Mouse (Mus musculus) hindbrain, embryonic 15.5 days (tissue): ENCODE measurements around the gene Rtn2. TPM values are rescaled to one million over a fixed set of nuclear protein-coding genes. Genes with fewer than 3 reads are reported as not detected.
A peak's percentile ranks its signal among the peaks of the same experiment; 100 is the strongest.

Source experiments
- ATAC-seq: fragments of 200-750 bp; cut with Nextera tagmentation; 2 replicates; pipeline ENCODE4 v1.8.0; 2017; ENCODE audit warnings: low read depth, moderate number of reproducible peaks, moderate TSS enrichment; ENCODE audit not compliant: low FRiP score
- H3K27ac ChIP-seq: fragments of 300-500 bp; sonication (generic); replicated peaks from 2 replicates; pipeline ENCODE4 v1.5.1; 2015; ENCODE audit warnings: mild to moderate bottlenecking, inconsistent platforms
- H3K27me3 ChIP-seq: fragments of 300-500 bp; sonication (generic); 2 replicates; pipeline ENCODE4 v1.6.1; 2015; ENCODE audit warnings: control low read depth, inconsistent platforms
- H3K36me3 ChIP-seq: fragments of 300-500 bp; sonication (generic); 2 replicates; pipeline ENCODE4 v1.6.1; 2015; ENCODE audit warnings: control low read depth, inconsistent platforms
- H3K4me1 ChIP-seq: fragments of 300-500 bp; sonication (generic); replicated peaks from 2 replicates; pipeline ENCODE4 v1.6.1; 2015; ENCODE audit warnings: control low read depth, inconsistent platforms
- H3K4me2 ChIP-seq: fragments of 300-500 bp; sonication (generic); 2 replicates; pipeline ENCODE4 v1.6.1; 2015; ENCODE audit warnings: moderate library complexity, mild to moderate bottlenecking, inconsistent platforms
- H3K4me3 ChIP-seq: fragments of 300-500 bp; sonication (generic); 2 replicates; pipeline ENCODE4 v1.5.1; 2015; ENCODE audit warnings: mild to moderate bottlenecking, inconsistent platforms
- H3K9ac ChIP-seq: fragments of 300-500 bp; sonication (generic); 2 replicates; pipeline ENCODE4 v1.6.1; 2015; ENCODE audit warnings: inconsistent platforms
- H3K9me3 ChIP-seq: fragments of 300-500 bp; sonication (generic); 2 replicates; pipeline ENCODE4 v1.6.1; 2016; ENCODE audit warnings: control low read depth, inconsistent platforms
- WGBS: fragments of 180-500 bp; shearing (Covaris S2); methylation state at CpG from one replicate; pipeline ENCODE4 v1.1.7; 2015; 5-methylcytosine and 5-hydroxymethylcytosine counted together
- polyA plus RNA-seq: library from polyadenylated mRNA; unstranded; fragments of >200 nt; fragmentation: Nextera tagmentation; extraction: Ambion mirVana; gene quantifications from 2 replicates; pipeline ENCODE4 v1.2.1, GENCODE M21; 2015

Gene Rtn2
- polyA plus RNA-seq, 1 experiment from 2014 or later, result 130 TPM

DNA sequence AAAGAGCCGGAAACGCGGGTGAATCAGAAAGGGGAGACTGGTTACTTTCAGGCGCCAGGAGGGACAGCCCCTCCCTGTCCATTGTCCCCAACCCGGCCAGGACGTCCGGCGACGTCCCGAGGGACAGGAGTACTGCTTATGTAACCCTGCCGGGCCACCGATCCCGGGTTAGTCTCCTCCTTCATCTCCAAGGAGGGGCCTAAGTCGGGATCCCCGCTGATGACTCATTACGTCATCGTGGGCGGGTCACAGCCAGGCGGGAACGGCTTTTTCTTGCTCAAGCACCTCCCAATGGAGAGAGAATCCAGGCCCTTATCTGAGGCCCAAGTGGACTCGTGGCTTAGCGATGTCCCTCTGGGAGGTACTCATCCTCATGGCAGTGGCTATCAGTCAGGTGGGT is 44.7 kb downstream of the Rtn2 start:
- Histone ChIP-seq H3K4me1 (peaks cover 24% of the 10 kb centered on the region), H3K27me3 (no peaks in the 10 kb centered on the region), H3K4me3 (peak overlapping the region; percentile 37), H3K36me3 (no peaks in the 10 kb centered on the region), H3K9me3 (no peaks in the 10 kb centered on the region), H3K9ac (peak overlapping the region; percentile 36; the same call in 1 of the 2 replicates), H3K4me2 (peak overlapping the region; percentile 69), H3K27ac (peak overlapping the region; percentile 17)
- under 1% methylated on average over 22 of the region's 22 CpGs for WGBS
- peak; percentile 54; the same call in 1 of the 2 replicates for ATAC-seq

DNA sequence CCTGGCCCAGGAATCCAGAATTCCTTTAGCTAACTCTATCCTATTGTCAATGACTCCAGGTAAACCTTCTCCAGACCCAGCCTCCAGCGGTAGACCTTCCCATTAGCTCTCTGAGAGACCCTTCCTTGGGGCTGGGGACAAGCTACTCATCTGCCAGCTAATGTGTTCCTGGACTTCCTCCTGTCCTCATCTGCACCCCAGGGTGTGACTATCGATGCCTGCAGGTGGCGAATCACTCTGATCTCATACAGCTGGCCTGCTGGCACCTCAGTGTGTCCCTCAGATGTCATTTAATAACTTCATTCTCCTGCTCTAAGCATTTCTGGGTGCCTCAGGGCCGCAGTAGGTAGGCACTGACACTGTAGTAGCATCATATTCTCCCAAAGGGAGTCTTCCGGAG is 45.4 kb downstream of the Rtn2 start:
- WGBS, result 85% methylated on average over 5 of the region's 5 CpGs
- Histone ChIP-seq H3K4me2 (peak overlapping the region; percentile 69), H3K4me1 (peaks cover 27% of the 10 kb centered on the region), H3K9ac (0 out of 2 replicates have a peak overlapping the region, but pooled peaks have one; percentile 36), H3K27ac (no peak overlapping the region), H3K4me3 (no peak overlapping the region), H3K36me3 (no peaks in the 10 kb centered on the region), H3K9me3 (no peaks in the 10 kb centered on the region), H3K27me3 (no peaks in the 10 kb centered on the region)
- ATAC-seq, result no peak

DNA sequence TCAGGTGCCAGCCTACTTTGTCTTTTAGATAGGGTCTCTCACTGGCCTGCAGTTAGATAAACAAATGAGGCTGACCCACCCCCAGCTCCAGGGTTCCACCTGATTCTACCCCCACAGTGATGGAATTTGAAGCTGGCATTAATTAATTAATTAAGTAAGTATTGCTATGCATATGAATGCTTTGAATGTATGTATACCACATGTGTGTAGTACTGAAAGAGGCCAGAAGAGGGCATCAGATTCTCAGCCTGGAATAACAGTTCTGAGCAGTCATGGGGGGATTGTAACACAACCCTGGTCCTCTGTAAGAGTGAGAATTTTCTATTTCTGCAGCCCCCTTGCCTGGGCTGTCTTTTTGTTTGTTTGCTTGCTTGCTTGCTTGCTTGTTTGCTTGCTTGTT is 46.0 kb downstream of the Rtn2 start:
- H3K9me3 ChIP-seq, result no peaks in the 10 kb centered on the region

DNA sequence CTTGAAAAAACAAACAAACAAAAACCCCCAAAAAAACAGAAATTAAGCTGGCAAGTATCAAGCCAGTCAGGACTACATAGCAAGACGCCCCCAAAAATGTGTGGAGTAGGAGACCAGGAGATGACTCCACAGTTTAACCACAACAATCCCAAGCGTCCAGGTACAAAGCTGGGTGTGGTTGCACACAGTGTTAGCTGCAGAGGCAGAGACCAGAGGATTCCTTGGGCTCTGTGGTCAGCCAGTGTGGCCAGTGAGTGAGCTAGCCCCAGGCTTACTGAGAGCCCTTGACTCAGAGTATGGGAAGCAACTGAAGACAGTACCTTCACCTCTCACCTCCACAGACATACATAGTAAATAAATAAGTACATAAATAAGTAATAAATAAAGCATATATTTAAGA is 49.5 kb downstream of the Rtn2 start:
- Histone ChIP-seq H3K27me3 (no peaks in the 10 kb centered on the region), H3K36me3 (no peaks in the 10 kb centered on the region), H3K4me2 (no peak overlapping the region), H3K4me3 (no peak overlapping the region), H3K27ac (no peak overlapping the region), H3K4me1 (peaks cover 20% of the 10 kb centered on the region), H3K9me3 (no peaks in the 10 kb centered on the region), H3K9ac (no peak overlapping the region)
- no peak for ATAC-seq
- WGBS, result 75% methylated on average over 2 of the region's 2 CpGs

More for the DNA sequence above, 46.0 kb downstream of the Rtn2 start:
- H3K27ac ChIP-seq, result no peak overlapping the region
- no peak overlapping the region for H3K4me2 ChIP-seq
- no peaks in the 10 kb centered on the region for H3K27me3 ChIP-seq
- ATAC-seq, result no peak
- H3K4me3 ChIP-seq, result no peak overlapping the region
- H3K36me3 ChIP-seq, result no peaks in the 10 kb centered on the region
- no peak overlapping the region for H3K9ac ChIP-seq
- peaks cover 29% of the 10 kb centered on the region for H3K4me1 ChIP-seq

DNA sequence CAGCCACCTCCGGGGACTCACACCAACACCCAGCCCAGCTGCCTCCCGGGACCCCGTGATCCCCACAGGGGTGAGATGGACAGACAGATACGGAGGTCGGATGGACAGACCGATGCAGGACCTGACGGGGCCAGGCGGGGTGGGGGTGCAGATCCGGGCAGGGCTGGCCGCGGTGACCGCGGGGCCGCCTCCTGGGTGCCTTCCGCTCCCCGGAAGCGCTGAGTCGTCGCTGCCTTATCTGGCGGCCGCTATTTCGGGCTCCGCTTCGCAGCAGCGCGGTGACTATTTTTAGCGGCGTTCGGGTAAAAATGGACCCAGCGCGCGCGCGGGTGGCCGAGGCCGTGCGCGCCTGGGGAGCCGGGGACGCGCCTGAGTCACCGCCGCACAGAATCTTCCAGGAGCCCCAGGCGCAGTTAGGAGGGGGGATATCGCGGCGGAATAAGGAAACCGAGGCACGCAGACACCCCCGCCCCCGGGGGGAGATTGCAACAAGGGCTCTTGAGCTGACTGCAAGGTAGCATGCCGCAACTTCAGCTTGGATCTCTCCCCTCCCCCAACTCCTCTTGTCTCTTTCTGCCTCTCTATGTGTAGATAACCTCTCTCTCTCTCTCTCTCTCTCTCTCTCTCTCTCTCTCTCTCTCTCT is 50.4 kb downstream of the Rtn2 start:
- under 1% methylated on average over 51 of the region's 52 CpGs for WGBS
- Histone ChIP-seq H3K27me3 (no peaks in the 10 kb centered on the region), H3K36me3 (no peaks in the 10 kb centered on the region), H3K9me3 (no peaks in the 10 kb centered on the region), H3K9ac (peak overlapping the region; percentile 88), H3K4me1 (peaks cover 12% of the 10 kb centered on the region), H3K4me3 (peak overlapping the region; percentile 64), H3K4me2 (peak overlapping the region; percentile 94), H3K27ac (peak overlapping the region; percentile 81)
- ATAC-seq, result peak; percentile 62

DNA sequence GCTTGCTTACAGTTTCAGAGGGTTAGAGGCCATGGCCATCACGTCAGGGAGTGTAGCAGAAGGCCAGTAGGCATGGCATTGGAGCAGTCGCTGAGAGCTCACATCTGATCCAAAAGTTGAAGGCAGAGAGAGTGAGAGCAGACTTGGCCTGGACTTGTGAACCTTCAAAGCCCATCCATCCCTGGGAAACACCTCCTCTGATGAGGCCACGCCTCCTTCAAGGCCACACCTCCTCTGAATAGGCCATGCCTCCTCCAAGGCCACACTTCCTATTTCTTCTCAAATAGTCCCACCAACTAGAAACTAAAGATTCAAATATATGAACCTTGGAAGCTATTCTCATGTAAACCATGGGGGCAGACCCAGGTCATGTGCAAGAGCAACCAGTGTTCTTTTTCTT is 53.2 kb downstream of the Rtn2 start:
- ATAC-seq, result no peak
- Histone ChIP-seq H3K27ac (no peak overlapping the region), H3K9me3 (no peaks in the 10 kb centered on the region), H3K4me1 (peaks cover 12% of the 10 kb centered on the region), H3K4me2 (no peak overlapping the region), H3K36me3 (no peaks in the 10 kb centered on the region), H3K27me3 (no peaks in the 10 kb centered on the region), H3K4me3 (no peak overlapping the region), H3K9ac (no peak overlapping the region)
- WGBS, result 45% methylated on average over 3 of the region's 3 CpGs

DNA sequence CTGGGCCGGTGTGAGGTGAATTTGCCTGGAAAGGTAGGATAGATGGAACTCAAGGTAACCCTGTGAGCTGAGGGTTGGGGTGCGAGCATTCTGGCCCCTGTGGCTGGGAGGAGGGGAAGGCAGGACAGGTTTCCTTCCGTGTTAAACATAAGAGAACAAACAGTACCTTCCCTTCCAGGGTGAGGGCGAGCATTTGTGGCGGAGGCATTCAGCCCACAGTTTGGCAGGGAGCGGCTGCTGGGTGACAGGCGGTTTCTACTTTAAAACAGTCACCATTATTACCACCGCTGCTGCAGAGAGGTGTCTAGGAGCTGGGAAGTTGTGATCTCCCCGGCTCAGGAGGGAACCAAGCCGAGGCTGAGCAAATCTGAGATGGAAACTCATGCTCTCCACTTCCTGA is 54.7 kb downstream of the Rtn2 start:
- no peak overlapping the region for H3K27ac ChIP-seq
- H3K9me3 ChIP-seq, result no peaks in the 10 kb centered on the region
- no peak overlapping the region for H3K4me3 ChIP-seq
- ATAC-seq, result no peak
- WGBS, result 69% methylated on average over 10 of the region's 10 CpGs
- no peak overlapping the region for H3K9ac ChIP-seq
- H3K4me1 ChIP-seq, result peaks cover 19% of the 10 kb centered on the region
- 0 out of 2 replicates have a peak, but pooled peaks cover 13% of the 10 kb centered on the region for H3K27me3 ChIP-seq
- no peaks in the 10 kb centered on the region for H3K36me3 ChIP-seq
- H3K4me2 ChIP-seq, result no peak overlapping the region

DNA sequence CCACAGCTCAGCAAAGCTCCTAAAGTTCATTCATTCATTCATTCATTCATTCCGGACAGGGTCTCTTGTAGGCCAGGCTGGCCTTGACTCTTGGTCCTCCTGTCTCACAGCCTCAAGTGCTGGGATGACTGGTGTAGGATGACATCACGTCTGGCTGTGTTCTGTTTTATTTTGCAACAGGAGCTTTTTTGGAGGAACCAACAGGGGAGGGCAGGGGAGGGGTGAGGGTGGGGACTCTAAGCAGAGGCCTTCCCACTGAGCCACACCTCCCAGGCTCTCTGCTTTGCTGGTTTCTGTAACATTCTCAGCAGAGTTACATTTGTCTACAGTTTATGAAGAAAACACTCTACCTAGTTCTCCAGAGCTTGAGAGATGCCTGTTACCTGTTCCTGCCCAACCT is 55.6 kb downstream of the Rtn2 start:
- 63% methylated on average over 2 of the region's 2 CpGs for WGBS

DNA sequence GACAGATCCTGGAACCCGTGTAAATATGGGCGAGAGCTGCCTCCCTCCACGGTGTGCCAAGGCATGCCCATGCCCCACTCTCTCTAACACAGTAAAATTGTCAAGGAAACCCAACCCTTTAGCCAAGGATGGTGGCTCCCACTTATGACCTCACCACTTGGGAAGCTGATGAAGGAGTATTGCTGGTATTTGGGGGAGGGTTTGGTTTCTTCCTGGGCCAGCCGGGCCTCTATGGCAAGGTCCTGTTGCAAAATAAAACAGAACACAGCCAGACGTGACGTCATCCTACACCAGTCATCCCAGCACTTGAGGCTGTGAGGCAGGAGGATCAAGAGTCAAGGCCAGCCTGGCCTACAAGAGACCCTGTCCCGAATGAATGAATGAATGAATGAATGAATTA is 56.2 kb downstream of the Rtn2 start:
- peaks cover 27% of the 10 kb centered on the region for H3K4me1 ChIP-seq
- H3K9me3 ChIP-seq, result no peaks in the 10 kb centered on the region
- no peak overlapping the region for H3K4me3 ChIP-seq
- no peak overlapping the region for H3K9ac ChIP-seq
- H3K27me3 ChIP-seq, result 0 out of 2 replicates have a peak, but pooled peaks cover 14% of the 10 kb centered on the region
- ATAC-seq, result no peak
- no peaks in the 10 kb centered on the region for H3K36me3 ChIP-seq
- 76% methylated on average over 7 of the region's 7 CpGs for WGBS
- H3K4me2 ChIP-seq, result no peak overlapping the region
- H3K27ac ChIP-seq, result no peak overlapping the region

More for the DNA sequence above, 55.6 kb downstream of the Rtn2 start:
- H3K4me1 ChIP-seq, result peaks cover 25% of the 10 kb centered on the region
- H3K36me3 ChIP-seq, result no peaks in the 10 kb centered on the region
- no peak overlapping the region for H3K27ac ChIP-seq
- H3K9me3 ChIP-seq, result no peaks in the 10 kb centered on the region
- H3K27me3 ChIP-seq, result 0 out of 2 replicates have a peak, but pooled peaks cover 14% of the 10 kb centered on the region
- no peak overlapping the region for H3K4me3 ChIP-seq
- no peak overlapping the region for H3K9ac ChIP-seq
- H3K4me2 ChIP-seq, result no peak overlapping the region
- no peak for ATAC-seq

DNA sequence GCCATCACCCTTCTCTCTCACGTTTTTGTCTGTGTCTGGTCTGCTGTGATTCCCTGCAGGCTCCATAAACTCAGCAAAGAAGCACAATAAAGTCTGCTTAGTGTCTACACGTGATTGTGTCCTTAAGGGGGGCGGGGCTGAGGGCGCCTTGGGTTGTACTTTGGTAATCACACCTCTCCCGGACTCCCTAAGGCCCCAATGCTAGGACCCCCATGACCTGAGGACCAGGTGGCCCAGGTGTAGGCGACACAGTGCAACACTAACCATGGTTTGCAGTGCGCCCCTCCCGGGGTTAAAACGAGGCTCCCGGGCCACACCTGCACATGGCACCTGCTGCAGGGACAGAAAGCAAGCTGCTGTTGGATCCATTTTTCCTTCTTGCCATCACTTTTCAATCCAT is 58.8 kb downstream of the Rtn2 start:
- Histone ChIP-seq H3K27ac (no peak overlapping the region), H3K4me3 (peak overlapping the region; percentile 45), H3K4me1 (peaks cover 44% of the 10 kb centered on the region), H3K9ac (no peak overlapping the region), H3K9me3 (no peaks in the 10 kb centered on the region), H3K36me3 (no peaks in the 10 kb centered on the region), H3K27me3 (0 out of 2 replicates have a peak, but pooled peaks cover 14% of the 10 kb centered on the region), H3K4me2 (peak overlapping the region; percentile 95)
- WGBS, result 23% methylated on average over 10 of the region's 10 CpGs
- no peak for ATAC-seq

DNA sequence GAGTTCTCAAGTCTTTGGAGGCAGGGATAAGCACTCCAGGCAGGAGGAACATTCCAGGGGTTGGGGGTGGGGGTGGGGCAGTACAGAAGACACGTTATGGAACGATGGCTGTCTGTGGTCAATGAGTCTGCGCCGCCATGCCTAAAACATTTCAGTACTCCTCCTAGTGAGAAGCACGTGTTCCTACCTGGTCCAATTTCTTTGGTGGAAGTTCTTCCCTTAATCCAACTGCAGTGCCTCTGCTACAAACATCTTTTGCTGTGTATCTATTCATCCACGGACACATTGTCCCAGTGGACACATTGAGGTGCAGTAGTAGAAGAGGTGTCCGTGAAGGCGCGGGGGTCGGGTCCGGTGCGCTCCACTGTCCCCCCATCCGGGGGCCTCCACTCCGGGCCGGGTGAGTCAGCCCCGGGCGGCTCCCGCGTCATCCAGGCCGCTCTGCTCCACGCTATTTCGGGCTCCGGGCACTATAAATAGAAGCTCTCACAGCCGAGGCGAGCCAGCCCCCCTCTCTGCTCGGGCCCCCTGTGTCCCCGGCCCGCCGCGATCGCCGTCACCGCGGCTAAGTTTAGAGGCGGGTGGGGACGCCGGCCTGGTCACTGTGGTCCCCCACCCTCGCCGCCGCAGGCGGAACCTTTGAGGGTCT is 59.5 kb downstream of the Rtn2 start:
- under 1% methylated on average over 41 of the region's 41 CpGs for WGBS
- no peak for ATAC-seq
- no peaks in the 10 kb centered on the region for H3K36me3 ChIP-seq
- H3K27ac ChIP-seq, result no peak overlapping the region
- 0 out of 2 replicates have a peak, but pooled peaks cover 14% of the 10 kb centered on the region for H3K27me3 ChIP-seq
- no peaks in the 10 kb centered on the region for H3K9me3 ChIP-seq
- peak overlapping the region; percentile 45 for H3K4me3 ChIP-seq
- peak overlapping the region; percentile 95 for H3K4me2 ChIP-seq
- peak overlapping the region; percentile 45 for H3K9ac ChIP-seq
- H3K4me1 ChIP-seq, result peaks cover 49% of the 10 kb centered on the region

DNA sequence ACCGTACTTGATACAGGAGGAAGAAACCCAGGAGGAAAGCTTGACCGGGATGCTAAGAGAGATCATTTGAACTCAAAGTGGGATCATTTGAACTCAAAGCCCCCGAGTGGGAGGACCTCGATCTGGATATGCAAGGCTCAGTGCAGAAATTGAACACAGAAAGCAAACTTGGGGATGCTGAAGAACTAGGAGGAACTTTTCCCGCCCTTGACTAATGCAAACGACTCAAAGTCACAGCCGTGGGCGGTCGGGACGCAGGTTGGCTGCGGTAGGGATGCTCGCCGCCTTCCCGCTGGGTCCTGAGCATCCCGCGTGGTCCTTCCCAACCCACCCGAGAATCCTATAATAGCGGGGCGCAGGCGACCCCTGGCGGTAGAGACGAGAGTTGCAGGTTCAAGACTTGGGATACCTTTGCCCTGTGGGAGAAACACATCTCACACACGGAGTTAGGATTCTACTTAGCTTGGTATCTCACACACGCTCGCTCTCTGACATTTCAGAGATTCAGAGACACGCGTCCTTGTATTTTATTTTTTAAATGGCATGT is 60.1 kb downstream of the Rtn2 start:
- Histone ChIP-seq H3K27me3 (0 out of 2 replicates have a peak, but pooled peaks cover 14% of the 10 kb centered on the region), H3K9me3 (no peaks in the 10 kb centered on the region), H3K27ac (no peak overlapping the region), H3K4me3 (peak overlapping the region; percentile 45), H3K4me2 (peak overlapping the region; percentile 95), H3K36me3 (no peaks in the 10 kb centered on the region), H3K9ac (peak overlapping the region; percentile 45), H3K4me1 (peaks cover 49% of the 10 kb centered on the region)
- ATAC-seq, result no peak
- under 1% methylated on average over 27 of the region's 27 CpGs for WGBS
